Mouse (Mus musculus): ENCODE measurements around the gene Pole. TPM values are rescaled to one million over a fixed set of nuclear protein-coding genes. Genes with fewer than 3 reads are reported as not detected.
A peak's percentile ranks its signal among the peaks of the same experiment; 100 is the strongest.

Gene Pole
- polyA plus RNA-seq, 1 experiment from 2014 or later = 31.9 TPM

DNA sequence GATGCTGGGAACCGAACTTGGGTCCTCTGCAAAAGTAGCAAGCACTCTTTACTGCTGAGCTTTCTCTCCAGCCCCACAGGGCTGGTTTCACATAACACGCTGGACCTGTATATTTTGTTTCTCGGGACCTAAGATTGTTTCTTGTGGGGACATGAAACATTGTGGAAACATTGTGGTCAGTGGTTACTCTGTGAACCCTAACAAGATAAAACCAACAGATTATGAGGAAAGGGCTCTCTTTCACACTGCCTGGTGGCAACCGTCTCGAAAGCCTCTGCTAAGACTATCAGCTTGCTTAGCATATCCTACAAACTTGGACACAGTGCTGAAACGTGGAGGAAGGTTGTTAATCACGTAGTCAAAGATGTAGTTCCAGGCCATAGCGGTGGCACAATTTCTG is 60.9 kb downstream of the Pole start:
- H3K4me1 ChIP-seq = peaks cover 15% of the 10 kb centered on the region
- H3K36me3 ChIP-seq = no peaks in the 10 kb centered on the region
- ATAC-seq (ENCODE audit: low FRiP score, low read depth) = no peak
- peaks cover 31% of the 10 kb centered on the region for H3K27me3 ChIP-seq
- no peaks in the 10 kb centered on the region for H3K9me3 ChIP-seq
- WGBS = 89% methylated on average over 8 of the region's 8 CpGs
- no peak overlapping the region for H3K27ac ChIP-seq (replicated peaks)
- H3K9ac ChIP-seq (replicated peaks) = no peak overlapping the region
- H3K4me2 ChIP-seq (replicated peaks) = no peak overlapping the region
- no peak overlapping the region for H3K4me3 ChIP-seq

DNA sequence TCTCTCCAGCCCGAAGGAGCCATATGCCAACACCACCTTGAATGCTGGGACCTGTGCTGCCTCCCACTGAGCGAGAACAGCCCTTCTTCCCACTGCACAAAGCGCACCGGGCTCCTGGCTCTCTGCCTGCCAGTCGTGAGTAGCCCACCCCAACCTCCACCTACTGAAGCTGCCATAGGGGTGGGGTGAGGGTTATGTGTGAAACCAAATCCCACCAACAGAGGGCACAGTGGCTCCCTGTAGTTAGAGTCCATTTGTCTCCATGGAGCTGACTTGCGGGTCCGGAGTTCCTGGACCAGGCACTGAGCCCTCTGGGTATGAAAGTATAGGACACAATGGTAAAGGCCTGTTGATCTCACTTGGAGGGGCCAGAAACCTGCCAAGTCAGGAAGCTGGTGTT is 68.6 kb downstream of the Pole start:
- H3K9ac ChIP-seq (replicated peaks) = no peak overlapping the region
- peaks cover 8% of the 10 kb centered on the region for H3K4me1 ChIP-seq
- H3K4me3 ChIP-seq = no peak overlapping the region
- no peaks in the 10 kb centered on the region for H3K36me3 ChIP-seq
- ATAC-seq (ENCODE audit: low FRiP score, low read depth) = 0 out of 2 replicates have a peak, but pooled peaks have one; percentile 27
- peaks cover 19% of the 10 kb centered on the region for H3K27me3 ChIP-seq
- no peak overlapping the region for H3K27ac ChIP-seq (replicated peaks)
- 18% methylated on average over 7 of the region's 7 CpGs for WGBS
- no peaks in the 10 kb centered on the region for H3K9me3 ChIP-seq
- H3K4me2 ChIP-seq (replicated peaks) = no peak overlapping the region

DNA sequence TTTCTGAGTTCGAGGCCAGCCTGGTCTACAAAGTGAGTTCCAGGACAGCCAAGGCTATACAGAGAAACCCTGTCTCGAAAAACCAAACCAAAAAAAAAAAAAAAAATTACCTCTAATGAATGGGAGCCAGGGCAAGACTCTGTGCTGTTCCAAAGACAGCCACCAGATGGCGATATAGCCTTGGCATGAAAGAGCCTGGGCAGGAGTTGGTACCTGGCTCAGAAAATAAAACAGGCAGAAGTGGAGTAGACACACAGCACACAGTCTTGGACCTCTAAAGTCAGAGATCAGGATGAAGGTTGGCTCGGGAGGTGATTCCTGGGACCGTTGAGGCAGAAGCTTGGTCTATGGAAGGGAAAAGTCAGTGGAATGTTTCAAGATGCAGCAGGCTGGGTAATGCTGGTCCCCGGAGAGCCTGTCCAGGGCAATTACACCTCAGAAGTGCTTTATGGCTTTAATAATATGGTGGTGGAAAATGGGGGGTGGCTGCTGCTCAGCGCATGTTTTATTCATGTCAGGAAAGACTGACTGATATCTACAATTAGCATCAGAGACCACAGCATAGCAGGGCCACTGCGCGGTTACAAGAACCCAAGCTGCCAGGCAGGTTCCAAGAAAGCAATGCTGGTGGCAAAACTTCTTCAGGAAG is 71.5 kb downstream of the Pole start:
- WGBS = 40% methylated on average over 9 of the region's 9 CpGs

DNA sequence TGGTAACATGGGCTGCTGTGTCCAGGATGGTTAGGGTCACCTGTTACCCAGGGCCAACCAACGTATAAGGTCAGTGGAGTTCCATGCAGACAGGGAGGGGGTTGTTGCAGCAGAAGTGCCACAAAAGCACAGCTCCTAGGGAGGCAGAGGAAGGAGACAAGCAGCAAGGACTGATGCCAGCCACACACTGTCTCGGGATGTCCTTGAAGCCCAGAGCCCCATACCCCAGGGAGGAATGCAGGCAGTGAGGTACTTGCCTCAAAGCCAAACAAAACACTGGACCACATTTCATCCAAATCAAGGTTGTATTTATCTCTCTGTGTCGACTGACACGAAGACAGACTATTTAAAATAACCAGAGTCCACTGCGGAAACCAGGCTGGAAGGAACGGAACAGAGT is 75.4 kb downstream of the Pole start:
- Histone ChIP-seq H3K36me3 (no peaks in the 10 kb centered on the region), H3K4me2 (replicated peaks) (no peak overlapping the region), H3K4me1 (peaks cover 19% of the 10 kb centered on the region), H3K4me3 (no peak overlapping the region), H3K27me3 (peaks cover 32% of the 10 kb centered on the region), H3K27ac (replicated peaks) (no peak overlapping the region), H3K9me3 (no peaks in the 10 kb centered on the region), H3K9ac (replicated peaks) (no peak overlapping the region)
- 86% methylated on average over 6 of the region's 6 CpGs for WGBS
- no peak for ATAC-seq (ENCODE audit: low FRiP score, low read depth)

More for the DNA sequence above, 71.5 kb downstream of the Pole start:
- Histone ChIP-seq H3K27ac (replicated peaks) (no peak overlapping the region), H3K9ac (replicated peaks) (no peak overlapping the region), H3K36me3 (no peaks in the 10 kb centered on the region), H3K4me1 (peaks cover 8% of the 10 kb centered on the region), H3K27me3 (peaks cover 31% of the 10 kb centered on the region), H3K9me3 (no peaks in the 10 kb centered on the region), H3K4me2 (replicated peaks) (no peak overlapping the region), H3K4me3 (no peak overlapping the region)
- peak; percentile 75 for ATAC-seq (ENCODE audit: low FRiP score, low read depth)

DNA sequence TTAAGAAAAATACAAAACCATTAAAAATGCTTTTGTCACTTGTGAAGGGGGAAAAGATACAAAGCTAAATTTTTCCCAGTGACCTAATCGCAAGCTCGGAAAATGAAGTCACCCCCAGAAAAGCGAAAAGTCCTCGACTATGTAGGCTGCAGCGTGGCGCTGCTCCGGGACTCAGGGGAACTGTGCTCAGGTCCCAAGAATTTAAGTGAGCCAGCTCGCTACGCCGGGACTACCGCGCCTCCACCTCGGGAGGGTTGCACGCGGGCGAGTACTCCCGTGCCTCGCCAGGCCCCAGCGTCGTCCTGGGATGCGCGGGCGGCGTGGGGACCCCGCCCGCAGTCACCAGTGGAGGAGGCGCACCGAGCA is 76.7 kb downstream of the Pole start:
- 1% methylated on average over 28 of the region's 28 CpGs for whole genome bisulfite sequencing
- ATAC-seq (ENCODE audit: low FRiP score, low read depth) = peak; percentile 60; the same call in 1 of the 2 replicates

DNA sequence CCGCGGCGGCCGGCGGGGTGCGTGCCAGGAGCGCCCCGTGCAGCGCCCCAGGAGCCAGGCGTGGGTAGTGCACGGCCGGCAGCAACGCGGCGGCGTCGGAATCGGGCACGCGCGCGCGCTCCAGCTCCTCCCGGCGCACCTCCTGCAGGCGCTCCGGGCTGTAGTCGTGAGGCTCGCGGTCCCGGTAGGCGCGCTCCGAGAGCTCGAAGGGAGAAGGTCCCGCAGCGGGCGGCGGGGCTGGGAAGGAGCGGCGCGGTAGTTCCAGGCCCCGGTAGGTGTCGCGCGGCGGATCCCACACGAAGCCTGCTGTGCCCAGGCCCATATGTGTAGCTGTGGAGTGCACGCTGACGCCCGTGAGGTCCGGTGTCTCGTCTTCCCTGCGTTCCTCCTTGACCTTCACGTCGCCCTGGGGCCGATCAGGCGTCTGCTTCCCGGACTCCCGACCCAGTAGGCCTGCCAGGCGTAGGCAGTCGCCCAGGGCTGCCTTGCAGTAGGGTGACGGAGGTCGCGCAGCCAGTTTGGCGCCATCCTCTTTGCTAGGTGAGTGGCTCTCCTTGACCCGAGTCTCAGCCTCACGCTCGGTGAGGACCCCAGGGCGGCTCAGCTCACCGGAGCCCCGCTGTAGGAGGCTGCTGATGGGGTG is 77.2 kb downstream of the Pole start:
- no peaks in the 10 kb centered on the region for H3K9me3 ChIP-seq
- peak overlapping the region; percentile 49 for H3K4me3 ChIP-seq
- no peak overlapping the region for H3K27ac ChIP-seq (replicated peaks)
- WGBS = 4% methylated on average over 59 of the region's 72 CpGs
- peak overlapping the region; percentile 46 for H3K9ac ChIP-seq (replicated peaks)
- peaks cover 6% of the 10 kb centered on the region; the same call in 1 of the 2 replicates for H3K36me3 ChIP-seq
- H3K4me2 ChIP-seq (replicated peaks) = peak overlapping the region; percentile 90
- peaks cover 32% of the 10 kb centered on the region for H3K27me3 ChIP-seq
- H3K4me1 ChIP-seq = peaks cover 16% of the 10 kb centered on the region
- ATAC-seq (ENCODE audit: low FRiP score, low read depth) = peak; percentile 87

More for the DNA sequence above, 76.7 kb downstream of the Pole start:
- Histone ChIP-seq H3K4me3 (peak overlapping the region; percentile 49), H3K27me3 (peaks cover 32% of the 10 kb centered on the region), H3K9ac (replicated peaks) (peak overlapping the region; percentile 46), H3K36me3 (peaks cover 3% of the 10 kb centered on the region; the same call in 1 of the 2 replicates), H3K9me3 (no peaks in the 10 kb centered on the region), H3K4me2 (replicated peaks) (peak overlapping the region; percentile 90), H3K4me1 (peaks cover 17% of the 10 kb centered on the region), H3K27ac (replicated peaks) (no peak overlapping the region)

DNA sequence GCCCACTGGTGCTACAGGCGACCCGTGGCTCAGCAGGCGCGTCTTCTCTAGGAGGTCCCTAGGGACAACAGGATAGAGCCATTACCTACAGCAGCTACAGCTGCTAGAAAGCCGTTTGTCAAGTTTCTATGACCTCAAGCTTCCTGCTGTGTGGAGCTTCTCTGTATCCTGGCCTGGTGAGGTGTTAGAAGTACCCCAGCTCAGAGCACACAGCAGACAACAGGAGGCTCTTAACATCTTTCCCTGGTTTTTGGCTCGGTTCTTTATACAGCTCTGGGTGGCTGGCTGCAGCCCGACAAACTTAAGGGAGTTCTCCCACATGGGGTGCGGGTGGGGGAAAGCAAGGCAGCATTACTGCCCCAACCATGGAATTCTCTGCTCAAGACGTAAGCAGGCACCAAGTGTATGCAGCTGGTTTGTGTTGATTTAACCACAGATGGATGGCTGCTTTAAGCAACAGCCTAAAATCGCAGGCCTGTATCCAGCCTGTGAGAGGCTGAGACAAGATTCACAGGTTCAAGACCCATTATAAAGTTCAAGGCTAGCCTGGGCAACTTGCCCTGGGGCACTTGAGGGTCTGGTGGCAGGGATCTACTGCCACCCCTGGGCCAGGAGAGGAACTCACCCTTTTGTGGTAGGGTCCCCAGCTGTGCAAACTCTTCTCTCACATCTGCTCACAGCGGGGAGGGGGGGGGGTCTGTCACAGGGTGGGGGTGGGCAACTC is 77.9 kb downstream of the Pole start:
- peaks cover 16% of the 10 kb centered on the region for H3K4me1 ChIP-seq
- peak overlapping the region; percentile 49 for H3K4me3 ChIP-seq
- H3K9me3 ChIP-seq = no peaks in the 10 kb centered on the region
- peak overlapping the region; percentile 46 for H3K9ac ChIP-seq (replicated peaks)
- peaks cover 10% of the 10 kb centered on the region; the same call in 1 of the 2 replicates for H3K36me3 ChIP-seq
- H3K4me2 ChIP-seq (replicated peaks) = peak overlapping the region; percentile 90
- peaks cover 32% of the 10 kb centered on the region for H3K27me3 ChIP-seq
- ATAC-seq (ENCODE audit: low FRiP score, low read depth) = no peak
- WGBS = 41% methylated on average over 11 of the region's 11 CpGs
- H3K27ac ChIP-seq (replicated peaks) = no peak overlapping the region

DNA sequence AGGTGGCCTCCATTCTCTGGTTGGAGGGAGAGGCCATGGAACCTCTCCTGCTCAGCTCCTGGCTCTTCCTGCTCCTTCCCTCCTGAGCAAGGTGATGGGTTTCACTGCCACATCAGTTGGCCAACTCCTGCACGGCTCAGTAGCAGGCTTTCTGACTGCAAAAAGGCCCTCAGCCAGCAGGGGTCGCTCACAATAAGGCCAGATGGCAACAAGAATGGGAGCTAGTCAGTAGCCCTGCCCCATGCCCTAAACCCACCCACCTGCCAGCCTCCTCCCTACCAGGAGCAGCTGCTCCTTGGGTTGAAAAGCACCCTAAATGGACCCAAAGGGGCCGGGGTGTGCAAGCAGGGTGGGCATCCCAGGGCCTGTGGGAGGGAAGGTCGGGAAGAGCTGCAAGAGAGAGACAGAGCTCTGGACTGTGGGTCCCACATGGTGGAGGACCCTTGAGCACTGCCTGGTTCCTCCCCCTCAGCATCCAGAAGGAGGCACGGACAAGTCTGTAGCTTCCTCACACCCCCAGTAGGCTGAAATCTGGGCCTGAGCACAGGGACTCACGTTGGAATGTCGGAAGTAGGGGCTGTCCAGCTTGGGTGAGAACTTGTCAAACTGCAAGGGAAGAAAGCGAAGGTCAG is 90.8 kb downstream of the Pole start:
- 59% methylated on average over 8 of the region's 8 CpGs for WGBS
- no peak overlapping the region for H3K4me3 ChIP-seq
- no peak overlapping the region for H3K27ac ChIP-seq (replicated peaks)
- no peak overlapping the region for H3K9ac ChIP-seq (replicated peaks)
- no peaks in the 10 kb centered on the region for H3K4me1 ChIP-seq
- H3K36me3 ChIP-seq = peaks cover 64% of the 10 kb centered on the region
- H3K9me3 ChIP-seq = no peaks in the 10 kb centered on the region
- H3K4me2 ChIP-seq (replicated peaks) = no peak overlapping the region
- H3K27me3 ChIP-seq = no peaks in the 10 kb centered on the region
- ATAC-seq (ENCODE audit: low FRiP score, low read depth) = peak; percentile 38

DNA sequence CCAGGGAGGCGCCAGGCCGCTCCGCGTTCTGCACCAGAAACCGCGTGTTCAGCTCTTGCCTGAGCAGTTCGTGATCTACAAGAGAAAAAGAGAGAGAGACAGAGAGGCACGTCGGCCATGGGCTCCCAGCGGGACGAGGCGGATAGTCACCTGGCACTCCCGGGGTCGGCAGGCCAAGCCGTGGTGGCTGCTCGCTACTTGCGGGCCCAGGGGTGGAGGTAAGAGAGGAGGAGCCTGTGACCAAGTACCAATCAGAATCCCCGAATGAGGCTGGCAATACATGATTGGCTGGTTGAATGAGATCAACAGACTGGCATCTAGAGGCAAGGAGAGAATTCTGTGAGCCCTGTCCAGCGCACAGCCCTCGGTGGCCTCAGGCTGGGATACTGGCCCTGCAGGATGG is 92.1 kb downstream of the Pole start:
- H3K4me2 ChIP-seq (replicated peaks) = no peak overlapping the region
- H3K36me3 ChIP-seq = peaks cover 67% of the 10 kb centered on the region
- no peak overlapping the region for H3K27ac ChIP-seq (replicated peaks)
- H3K9ac ChIP-seq (replicated peaks) = no peak overlapping the region
- no peaks in the 10 kb centered on the region for H3K4me1 ChIP-seq
- WGBS = 31% methylated on average over 20 of the region's 20 CpGs
- no peak overlapping the region for H3K4me3 ChIP-seq
- no peaks in the 10 kb centered on the region for H3K27me3 ChIP-seq
- no peaks in the 10 kb centered on the region for H3K9me3 ChIP-seq
- peak; percentile 50; the same call in 1 of the 2 replicates for ATAC-seq (ENCODE audit: low FRiP score, low read depth)

DNA sequence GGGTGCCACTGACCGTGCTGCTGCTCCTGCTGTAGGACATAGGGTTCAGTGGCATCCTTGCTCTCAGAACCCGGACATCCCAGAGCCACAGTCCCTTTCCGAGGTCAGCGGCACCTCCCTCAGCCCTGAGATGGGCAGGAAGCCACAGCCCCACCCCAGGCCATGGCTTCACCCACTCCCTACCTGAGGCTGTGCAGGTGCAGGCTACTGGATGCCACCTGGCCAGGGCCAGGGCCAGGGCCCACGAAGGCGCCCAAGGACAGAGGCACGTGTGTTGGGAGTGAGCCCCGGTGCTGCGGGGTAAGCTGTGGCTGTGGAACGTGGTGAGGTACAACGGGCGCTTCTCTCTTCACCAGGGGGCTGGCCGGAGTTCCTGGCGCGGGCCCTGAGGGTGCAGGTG is 93.0 kb downstream of the Pole start:
- Histone ChIP-seq H3K27me3 (no peaks in the 10 kb centered on the region), H3K9ac (replicated peaks) (no peak overlapping the region), H3K9me3 (no peaks in the 10 kb centered on the region), H3K4me1 (peaks cover 3% of the 10 kb centered on the region; the same call in 1 of the 2 replicates), H3K36me3 (peaks cover 63% of the 10 kb centered on the region), H3K27ac (replicated peaks) (no peak overlapping the region), H3K4me2 (replicated peaks) (no peak overlapping the region), H3K4me3 (no peak overlapping the region)
- 93% methylated on average over 15 of the region's 15 CpGs for WGBS
- no peak for ATAC-seq (ENCODE audit: low FRiP score, low read depth)

DNA sequence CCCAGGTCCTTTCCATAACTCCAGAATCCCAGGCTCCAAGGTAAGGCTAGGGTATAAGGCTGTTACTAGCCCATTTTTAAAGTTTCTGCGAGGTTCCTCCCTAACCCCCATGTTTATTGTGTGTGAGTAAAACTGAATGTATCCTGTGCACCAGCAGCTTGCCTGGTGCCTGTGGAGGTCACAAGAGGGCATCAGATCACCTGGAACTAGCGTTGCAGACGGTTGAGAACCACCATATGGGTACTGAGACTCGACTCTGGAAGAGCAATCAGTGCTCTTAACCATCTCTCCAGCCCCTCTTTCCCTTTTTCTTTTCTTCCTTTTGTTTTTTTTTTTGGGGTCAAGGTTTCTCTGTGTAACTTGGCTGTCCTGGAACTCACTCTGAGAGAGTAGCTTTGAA is 93.7 kb downstream of the Pole start:
- Histone ChIP-seq H3K4me1 (peaks cover 11% of the 10 kb centered on the region), H3K4me2 (replicated peaks) (no peak overlapping the region), H3K4me3 (no peak overlapping the region), H3K27me3 (no peaks in the 10 kb centered on the region), H3K27ac (replicated peaks) (no peak overlapping the region), H3K9me3 (no peaks in the 10 kb centered on the region), H3K9ac (replicated peaks) (no peak overlapping the region), H3K36me3 (peaks cover 56% of the 10 kb centered on the region)
- WGBS = 92% methylated on average over 4 of the region's 4 CpGs
- no peak for ATAC-seq (ENCODE audit: low FRiP score, low read depth)

DNA sequence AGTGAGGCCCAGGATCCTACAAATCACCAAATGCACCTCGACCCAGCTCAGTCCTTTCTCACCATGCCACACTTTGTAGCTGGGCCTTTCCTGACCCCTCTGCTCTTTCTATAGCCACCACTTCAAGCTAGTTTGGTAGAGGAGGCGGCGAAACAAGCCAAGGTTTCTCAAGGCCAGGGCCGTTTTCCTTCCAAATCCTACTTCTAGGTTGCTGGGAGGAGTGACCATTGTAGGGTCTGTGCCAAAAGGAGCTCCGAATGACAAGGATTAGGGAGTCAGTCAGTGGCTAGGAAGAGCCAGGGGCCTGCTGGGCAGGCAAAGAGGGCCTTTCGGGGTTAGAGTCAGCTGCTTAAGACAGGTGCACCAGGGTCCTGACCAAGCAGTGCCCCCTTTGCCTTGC is 98.4 kb downstream of the Pole start:
- peak overlapping the region; percentile 60 for H3K4me2 ChIP-seq (replicated peaks)
- no peak overlapping the region for H3K4me3 ChIP-seq
- H3K27me3 ChIP-seq = peaks cover 32% of the 10 kb centered on the region
- no peak overlapping the region for H3K9ac ChIP-seq (replicated peaks)
- peaks cover 14% of the 10 kb centered on the region for H3K36me3 ChIP-seq
- peaks cover 31% of the 10 kb centered on the region for H3K4me1 ChIP-seq
- no peak overlapping the region for H3K27ac ChIP-seq (replicated peaks)
- H3K9me3 ChIP-seq = no peaks in the 10 kb centered on the region
- no peak for ATAC-seq (ENCODE audit: low FRiP score, low read depth)
- WGBS = 66% methylated on average over 6 of the region's 6 CpGs

All from midbrain, embryonic 12.5 days (tissue).